Mouse (Mus musculus) yolk sac, embryonic 10.5 days (tissue): ENCODE results near the gene Tmem273.

ENCODE experiments used
- DNase-seq: peaks from one replicate; pipeline ENCODE4 v3.0.0-alpha.2; 2017; ENCODE audit warnings: low spot score

Tmem273 gene

DNA sequence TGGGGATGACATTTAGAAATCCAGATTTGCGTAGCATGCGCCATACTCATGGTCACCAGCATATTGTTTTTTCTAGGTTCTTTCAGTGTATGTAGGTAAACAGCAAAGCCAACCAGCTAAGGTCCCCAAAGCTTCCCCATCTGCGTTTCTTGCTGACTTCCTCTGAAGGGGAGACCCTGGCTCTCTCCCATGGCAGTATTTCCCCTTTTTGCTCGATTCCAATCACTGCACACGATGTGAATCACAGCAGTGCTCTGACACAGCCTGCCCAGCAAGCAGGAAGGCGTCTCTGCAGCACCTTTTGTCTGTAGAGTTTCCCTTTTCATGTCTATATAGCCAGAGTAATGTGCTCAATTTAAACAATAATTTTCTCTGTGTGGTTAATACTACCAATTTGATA lies 26.7 kb downstream of the Tmem273 start:
- DNase-seq: no peak

DNA sequence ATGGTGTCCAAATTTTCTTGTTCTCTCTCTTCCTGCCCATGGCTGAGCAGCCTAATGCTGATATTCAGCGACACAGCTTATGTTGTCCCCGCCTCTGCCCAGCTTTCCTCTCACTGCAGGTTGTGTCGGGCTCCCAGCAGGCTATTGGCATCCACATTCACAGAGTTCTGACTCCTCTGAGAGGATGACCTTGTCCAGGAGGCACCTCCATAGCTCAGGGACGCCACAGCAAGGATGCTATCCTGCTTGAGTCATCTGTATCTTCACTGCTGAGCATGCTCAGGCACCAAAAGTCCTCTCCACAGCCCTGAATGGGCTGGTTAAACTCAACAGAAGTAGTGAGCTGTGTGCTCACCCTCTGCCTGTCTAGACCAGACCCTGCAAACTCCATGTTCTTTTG lies 29.2 kb downstream of the Tmem273 start:
- no peak for DNase-seq

DNA sequence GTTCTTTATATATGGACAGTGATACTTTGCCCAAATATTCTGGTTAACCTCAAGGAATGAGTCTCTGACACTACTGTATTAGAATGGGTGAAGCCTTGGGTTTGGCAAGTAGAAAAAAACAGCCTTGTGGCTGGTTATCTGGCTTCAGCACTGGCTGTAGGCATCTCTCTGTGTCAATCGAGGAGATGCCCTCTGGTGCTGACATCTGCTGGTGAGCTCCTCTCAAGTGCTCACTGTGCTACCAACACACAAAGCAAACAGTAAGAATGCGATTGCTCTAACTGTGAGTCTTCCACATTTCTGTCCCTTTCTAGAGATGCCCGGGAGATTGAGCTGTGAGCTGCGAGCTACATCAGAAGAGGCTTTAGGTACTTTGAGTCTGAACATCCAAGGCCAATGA lies 30.8 kb downstream of the Tmem273 start:
- no peak for DNase-seq

DNA sequence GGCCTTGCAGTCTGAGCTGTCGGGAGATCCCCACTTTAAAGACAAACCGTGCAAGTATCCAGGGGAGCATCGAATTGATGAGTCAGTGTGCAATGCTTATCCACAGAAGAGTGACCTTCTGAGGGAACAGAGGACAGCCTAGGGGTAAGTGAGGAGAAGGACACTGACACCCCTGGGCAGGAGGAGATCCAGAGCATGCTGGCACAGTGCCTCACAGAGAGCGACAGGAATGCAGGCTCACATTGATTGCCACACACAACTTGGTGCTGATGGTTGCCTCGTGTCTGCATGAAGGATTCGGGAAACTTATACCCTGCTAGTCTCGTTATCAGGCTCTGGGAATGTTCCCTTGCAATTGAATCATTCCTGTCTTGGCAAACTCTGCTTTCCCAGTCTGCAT lies 31.5 kb downstream of the Tmem273 start:
- DNase-seq: no peak

DNA sequence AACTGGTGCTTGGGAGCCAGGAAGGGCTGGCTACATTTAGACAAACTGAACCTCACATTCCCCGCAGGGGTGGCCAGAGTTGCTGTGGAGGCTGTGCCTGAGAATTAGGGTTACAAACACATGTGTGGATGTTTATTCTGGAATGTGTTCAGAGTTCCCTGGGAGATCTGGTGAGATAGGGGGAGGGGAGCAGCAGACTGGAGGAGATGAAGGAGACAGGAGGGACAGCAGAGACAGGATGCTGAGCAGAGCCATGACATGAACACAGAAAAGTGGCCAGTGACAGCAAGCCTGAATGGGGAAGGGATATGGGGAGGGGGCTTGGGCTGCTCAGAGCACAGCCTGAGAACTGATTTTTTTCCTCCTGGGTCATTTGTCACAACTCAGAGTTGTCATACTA lies 33.5 kb downstream of the Tmem273 start:
- DNase-seq: no peak

DNA sequence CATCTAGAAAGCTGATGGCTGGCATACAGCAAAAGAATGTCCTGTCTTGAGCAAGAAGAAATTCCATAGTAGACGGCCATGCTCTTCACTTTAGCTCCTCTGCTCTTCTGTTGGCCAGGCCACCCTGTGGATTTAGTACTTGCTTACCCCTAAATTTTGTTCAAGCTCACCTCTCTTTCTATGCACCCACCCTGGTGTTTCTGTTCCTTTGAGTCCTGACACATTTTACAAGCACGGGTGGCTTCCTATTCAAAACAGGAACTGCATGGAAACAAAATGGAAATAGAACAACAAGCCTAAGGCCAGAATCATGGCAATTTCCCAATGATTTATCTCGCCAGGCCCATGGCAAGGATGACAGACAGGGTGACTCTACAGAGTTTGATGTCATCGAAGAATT lies 37.0 kb downstream of the Tmem273 start:
- DNase-seq: no peak

DNA sequence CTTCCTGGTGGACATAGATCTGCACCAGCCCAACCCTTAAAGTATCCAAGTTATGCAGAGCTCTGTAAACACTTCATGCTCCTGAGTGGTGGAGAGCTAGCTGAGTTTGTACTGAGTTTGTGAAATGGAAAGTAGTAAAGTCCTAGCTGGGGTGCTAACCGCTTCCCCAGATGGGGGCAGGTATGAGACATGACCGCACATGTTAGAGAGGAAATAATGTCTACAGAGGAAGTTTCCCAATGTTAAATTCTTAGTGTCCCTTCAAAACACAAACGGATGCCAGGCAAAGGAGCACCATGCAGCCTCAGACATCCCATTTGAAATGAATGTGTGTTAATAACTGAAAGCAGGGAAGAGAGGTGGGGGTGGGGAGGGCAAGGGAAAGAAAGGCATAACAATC lies 38.1 kb downstream of the Tmem273 start:
- no peak for DNase-seq

DNA sequence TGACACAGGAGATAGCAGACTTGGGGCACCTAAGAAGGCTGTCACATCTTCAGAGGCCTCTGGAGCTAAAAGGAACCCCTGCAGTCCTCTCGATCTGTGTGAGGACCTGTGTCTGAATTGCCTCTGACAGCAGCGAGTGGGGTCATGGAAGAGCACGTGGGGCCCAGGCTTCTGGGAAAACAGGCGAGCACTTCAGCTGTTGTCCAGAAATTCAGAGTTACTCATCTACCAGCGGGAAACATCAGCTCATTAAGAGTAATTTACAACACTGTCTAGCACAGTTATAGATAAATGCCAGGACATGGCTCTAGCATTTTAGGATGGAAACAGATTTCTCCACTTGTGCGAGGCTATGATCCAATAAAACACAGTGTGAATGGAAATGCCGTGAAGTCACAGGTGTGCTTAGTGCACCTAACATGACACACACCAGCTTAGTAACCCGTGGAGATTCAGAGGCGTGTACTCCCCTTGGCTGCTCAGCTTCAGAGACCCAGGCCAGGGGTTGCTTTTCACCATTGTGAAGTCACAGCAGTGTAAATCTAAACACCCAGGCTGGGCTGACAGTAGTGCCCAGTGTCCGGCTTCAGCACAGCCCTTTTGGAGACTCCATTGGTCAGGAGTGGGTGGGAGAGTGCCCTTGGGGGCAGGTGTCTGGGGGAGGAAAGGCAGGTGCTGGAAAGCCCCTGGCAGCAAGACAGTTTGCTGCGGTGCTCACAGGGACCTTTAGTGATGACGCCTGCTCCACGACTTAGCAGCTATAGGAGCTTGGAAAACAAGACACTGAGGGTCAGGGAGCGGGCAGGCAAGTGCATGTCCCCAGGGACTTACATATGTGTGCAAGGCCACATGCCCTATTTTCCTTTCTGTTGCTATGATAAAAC lies 38.7 kb downstream of the Tmem273 start:
- DNase-seq: no peak

DNA sequence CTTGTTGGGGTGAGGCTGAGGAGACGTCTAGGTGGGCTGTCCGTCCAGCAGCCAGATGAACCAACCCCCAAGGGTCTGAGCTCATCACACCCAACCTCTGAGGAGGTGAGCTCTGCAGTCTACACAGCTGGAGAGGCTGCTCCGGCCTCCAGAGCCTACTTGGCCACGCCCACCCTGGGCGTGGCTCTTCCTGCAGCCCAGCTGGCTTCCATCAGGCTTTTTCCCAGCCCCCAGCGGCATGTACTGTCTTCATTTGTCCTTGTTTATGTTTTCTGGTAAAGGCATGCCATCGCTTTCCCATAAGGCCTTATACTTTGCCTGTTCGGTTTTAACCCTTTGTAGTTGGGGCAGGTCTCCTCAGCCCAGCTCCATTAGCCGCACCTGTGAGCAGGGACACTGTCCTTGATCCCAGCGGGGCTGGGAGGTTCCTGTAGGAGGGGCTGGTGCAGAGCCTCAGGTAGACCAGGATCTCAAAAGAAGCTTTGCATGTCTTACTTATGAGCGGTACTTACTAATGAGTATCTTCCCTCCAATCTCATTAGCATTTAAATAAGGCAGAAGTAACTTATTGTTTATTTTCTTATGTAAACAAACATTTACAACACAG lies 39.8 kb downstream of the Tmem273 start:
- peak; percentile 77 for DNase-seq

DNA sequence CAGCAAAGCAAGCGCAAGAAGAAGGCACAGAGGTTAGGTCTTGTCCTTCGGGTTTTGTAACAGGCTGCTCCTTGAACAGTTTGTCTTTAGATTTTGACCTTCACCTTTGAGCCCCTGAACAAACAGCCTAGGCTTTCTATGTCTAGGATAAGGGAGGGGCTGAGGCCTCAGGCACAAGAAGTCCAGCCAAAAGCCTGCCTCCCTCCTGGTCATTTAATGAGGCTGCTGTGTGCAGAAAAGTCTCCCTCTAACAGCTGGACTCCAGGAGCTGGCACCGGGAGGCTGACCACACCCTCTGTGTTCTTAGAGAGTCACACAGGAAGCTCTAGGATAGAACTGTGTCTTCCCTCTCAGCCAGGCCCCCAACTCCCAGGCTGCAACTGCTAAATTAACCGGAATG lies 41.4 kb downstream of the Tmem273 start:
- peak; percentile 30 for DNase-seq

DNA sequence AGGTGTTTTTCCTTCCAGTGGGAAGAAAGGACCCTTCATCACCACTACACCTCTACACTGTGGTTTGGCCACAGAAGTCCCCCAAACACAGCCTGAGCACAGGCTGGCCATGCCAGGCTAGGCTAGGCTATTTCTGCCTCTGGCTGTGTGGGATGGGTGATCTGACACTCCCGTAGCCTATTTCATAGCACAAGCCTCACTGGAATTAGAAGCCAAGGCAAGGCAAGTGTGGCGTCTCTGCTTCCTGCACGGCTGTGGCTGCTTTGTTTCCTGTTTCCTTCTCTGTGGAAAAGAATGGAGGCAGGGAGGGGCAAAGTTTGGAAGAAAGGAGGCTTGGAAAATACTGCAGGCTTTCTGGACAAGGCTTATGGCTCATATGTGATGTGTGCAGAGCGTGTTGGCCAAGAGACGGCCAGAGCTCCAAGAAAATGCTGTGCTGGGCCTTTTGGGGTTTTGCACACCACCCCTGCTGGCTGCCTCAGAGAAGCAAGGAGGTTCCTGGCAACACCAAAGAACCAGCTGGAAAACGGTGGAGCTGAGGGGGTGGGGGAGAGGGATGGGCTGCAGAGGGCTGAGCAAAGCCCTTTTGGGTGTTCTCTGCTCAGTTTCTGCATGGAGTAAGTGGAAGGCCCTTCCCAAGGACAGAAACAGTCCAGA lies 42.4 kb downstream of the Tmem273 start:
- peak; percentile 69 for DNase-seq

DNA sequence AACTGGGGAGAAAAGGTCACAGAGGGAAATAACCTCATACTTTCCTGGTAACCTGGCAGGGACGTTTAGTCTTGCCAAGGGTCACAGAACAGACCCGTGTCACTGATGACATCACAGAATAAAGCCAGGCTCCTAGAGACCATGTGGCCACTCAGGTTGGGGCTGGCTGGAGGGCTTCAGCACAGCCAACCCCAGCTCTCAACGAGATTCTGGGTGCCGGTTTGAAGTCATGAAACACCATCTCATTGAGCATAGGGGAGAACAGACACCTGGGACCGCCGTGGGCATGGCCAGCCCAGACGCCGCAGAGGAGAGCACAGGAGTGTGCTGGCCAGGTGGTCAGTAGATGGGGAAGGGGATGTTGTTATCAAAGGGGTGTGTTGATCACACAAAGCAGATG lies 48.1 kb downstream of the Tmem273 start, which contains the start of gene Fam170b:
Fam170b (plus strand) TSS at position 116 of the 400 bp plus-strand sequence.
- no peak for DNase-seq

DNA sequence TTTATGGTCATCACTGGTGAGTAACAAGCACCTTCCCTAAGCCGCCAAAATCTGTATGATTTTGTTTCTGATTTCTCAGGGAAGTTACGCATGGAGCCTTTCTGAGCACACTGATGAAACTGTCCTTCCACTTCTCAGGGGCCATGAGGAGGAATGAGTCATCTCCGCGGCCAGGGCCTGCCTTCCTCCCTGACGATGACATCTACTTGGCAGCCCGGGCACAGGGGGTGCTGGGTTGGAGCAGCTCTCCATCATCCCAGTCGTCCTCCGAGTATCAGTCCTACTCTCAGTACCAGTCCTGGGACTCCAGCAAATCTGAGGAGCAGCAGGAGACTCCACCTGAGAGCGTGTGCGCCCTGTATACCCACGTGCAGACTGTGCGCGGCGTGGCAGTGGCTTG lies 49.4 kb downstream of the Tmem273 start:
- no peak for DNase-seq

DNA sequence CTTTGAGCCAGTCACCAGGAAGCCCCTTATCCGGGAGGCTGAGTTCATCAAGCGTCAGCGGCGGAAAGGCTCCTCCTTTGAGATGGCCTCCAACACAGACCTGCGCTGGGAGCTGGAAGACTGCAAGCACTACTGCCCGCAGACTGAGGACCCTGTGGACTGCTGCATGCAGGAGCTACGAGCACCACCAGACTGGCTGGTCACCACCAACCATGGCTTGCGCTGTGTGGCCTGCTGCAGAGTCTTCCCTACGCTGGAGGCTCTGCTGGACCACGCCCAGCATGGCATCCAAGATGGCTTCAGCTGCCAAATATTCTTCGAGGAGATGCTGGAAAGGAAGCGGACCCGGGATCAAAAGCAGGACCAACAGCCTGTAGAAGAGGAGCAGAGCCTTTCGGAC lies 49.8 kb downstream of the Tmem273 start:
- no peak for DNase-seq

DNA sequence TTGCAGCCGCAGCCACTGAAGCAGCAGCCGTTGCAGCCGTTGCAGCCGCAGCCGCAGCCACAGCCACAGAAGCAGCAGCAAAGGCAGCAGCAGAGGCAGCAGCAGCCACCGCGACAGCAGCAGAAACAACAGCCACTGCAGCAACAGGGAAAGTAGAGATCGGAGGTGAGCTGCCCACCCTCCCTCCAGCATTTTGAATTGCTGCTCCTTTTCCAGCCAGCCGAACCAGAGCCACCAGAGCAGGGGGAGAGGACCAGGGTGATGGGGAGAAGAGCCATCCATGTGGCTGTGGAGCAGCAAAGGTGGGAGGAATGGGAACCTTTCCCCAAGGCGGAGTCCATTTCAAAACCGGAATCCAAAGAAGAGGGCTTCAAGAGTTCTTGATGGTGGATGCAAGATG lies 50.4 kb downstream of the Tmem273 start:
- DNase-seq: no peak

DNA sequence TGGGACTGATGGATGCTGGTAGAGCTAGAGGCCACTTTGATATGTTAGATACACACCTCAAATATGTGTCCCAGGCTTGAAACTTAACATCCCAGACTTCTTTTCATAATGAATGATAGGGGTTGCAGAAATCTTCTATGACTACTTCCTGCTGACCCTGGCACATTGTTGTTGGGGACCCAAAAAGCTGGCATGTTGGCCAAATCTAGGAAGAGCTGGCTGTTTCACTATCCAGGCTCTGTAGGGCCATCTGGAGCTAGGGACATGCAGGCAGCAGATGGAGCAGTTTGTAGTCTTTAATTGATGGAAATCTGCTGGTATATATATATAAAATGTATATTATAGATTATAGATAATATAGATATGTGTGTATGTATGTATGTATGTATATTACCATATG lies 56.3 kb downstream of the Tmem273 start:
- DNase-seq: no peak

DNA sequence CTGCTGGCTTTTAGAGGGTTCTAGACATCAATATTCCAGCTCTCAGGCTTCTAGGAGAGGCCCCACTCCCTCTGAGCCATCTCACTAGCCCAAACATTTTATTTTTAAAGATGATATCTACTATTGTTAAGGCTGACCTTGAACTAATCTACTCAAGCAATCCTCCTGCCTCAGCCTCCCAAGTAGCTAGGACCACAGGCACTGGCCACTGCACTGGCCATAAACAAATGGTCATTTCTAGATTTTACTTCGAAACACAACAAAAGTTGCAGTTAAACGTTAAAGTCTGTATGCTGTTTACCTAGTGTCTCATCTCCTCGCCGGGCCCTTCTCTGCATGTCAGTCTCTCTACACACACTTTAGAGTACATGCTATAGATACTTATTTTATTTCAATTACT lies 68.3 kb downstream of the Tmem273 start:
- no peak for DNase-seq

DNA sequence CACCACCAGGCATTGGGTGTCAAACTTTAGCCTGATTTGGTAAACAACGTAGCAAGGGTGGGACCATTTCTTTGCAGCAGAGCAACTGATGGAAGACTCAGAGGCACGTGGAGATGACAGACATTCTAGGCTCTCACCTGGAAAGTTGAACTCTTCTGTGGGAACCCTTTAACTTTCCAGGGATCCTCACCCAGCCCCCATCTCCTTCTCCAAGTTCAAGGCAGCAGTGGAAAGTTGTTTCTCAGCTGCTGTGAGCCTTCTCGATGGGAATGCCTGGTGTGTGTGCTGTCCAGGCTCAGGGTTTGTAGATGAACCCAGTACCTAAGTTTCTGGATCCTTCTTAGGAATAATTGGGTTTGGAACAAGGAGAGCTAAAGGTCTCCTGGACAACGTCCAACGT lies 70.5 kb downstream of the Tmem273 start:
- DNase-seq: no peak

DNA sequence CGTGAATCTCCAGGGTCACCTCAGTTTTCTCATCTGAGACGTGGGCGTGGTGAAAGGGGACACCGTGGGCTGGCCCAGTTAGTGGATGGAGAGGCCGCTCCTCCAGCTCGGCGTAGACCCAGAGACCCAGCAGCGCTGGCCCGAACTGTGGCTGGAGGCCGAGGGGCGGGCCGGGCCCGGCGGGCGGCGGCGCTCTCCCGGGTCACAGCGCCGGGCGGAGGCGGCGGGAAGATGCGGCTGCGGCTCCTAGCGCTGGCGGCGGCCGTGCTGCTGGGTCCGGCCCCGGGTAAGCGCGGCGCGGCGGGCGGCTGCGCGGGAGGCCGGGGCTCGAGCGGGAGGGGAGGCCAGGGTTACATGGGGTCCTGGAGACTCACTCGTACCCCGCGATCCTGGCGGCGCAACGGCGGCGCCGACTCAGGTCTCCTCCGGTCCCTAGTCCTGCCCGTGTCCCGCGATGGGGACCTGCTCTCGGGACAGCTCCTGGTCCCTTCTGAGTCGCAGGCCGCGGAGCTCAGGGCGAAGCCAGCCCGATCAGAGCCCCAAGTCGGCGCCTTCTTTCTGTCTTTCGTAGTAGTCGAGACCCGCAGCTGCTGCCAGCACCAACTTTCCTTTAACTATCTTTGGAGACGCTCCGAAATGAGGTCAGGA lies 71.0 kb downstream of the Tmem273 start, which contains the start of gene Vstm4:
Vstm4 (plus strand) TSS at position 76 of the 648 bp plus-strand sequence.
- peak; percentile 58 for DNase-seq

DNA sequence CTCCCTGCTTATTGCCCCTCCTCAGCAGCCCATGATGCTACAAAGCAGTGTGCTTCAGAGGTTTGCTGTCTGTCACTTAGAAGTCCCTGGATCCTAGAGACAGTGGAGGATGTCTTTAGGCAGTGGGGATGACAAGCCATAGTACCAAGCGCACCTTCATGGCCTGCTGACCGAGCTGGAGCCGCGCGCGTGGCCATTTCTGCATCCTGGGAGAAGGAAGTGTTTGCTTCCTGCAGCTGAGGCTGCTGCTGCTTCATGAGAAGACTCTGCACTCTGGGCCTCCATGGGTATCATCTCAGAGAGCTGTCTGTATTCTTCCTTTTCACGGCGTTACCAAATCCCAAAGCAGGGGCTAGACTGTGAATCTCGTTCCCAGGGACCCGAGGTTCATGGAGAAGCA lies 72.6 kb downstream of the Tmem273 start:
- no peak for DNase-seq

DNA sequence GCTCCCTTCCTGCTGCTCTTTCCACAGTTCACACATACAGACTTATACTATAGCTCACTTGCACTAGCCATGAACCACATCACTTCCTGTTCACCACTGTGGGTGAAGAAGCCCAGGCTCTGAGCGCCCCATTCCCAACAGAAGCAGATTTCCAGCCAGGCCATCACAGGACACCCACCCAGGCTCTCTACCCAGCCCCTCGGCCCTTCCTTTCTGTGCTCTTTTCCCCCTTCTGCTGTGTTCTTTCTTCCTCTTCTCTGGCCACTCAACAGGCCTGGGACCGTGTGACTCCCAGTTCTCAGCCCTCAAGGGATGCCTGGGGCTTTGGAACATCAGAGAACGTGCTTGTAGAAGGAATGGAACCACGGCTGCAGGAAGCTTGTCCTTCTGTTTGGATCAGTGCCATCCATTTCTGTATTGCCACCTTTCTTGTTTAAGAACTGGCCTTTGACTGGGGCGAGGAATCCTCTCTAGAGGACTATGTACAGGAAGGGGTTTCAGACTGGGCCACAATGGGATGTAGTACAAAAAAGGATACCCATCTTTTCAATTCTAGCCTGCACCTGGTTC lies 73.3 kb downstream of the Tmem273 start:
- DNase-seq: no peak
